Mouse (Mus musculus) forebrain, embryonic 11.5 days (tissue): ENCODE data around the gene Hnrnpl. TPM values are rescaled to one million over a fixed set of nuclear protein-coding genes. Genes with fewer than 3 reads are reported as not detected.

Experiments
- ATAC-seq: fragments of 200-750 bp; cut with Nextera tagmentation; replicated peaks from 2 replicates; pipeline ENCODE4 v1.8.0; 2017; ENCODE audit warnings: moderate TSS enrichment; ENCODE audit not compliant: low FRiP score
- DNase-seq: peaks from one replicate; pipeline ENCODE4 v3.0.0-alpha.2; 2017; ENCODE audit warnings: low spot score
- H3K27ac ChIP-seq: fragments of 300-500 bp; sonication (generic); 2 replicates; pipeline ENCODE4 v1.5.1; 2014; ENCODE audit warnings: low read depth, low read length
- H3K27me3 ChIP-seq: fragments of 300-500 bp; sonication (generic); 2 replicates; pipeline ENCODE4 v1.6.1; 2014; ENCODE audit warnings: mild to moderate bottlenecking, low read length, mixed read lengths; ENCODE audit not compliant: control insufficient read depth, insufficient read depth
- H3K36me3 ChIP-seq: fragments of 300-500 bp; sonication (generic); 2 replicates; pipeline ENCODE4 v1.6.1; 2014; ENCODE audit warnings: mild to moderate bottlenecking, low read length, moderate library complexity, mixed read lengths; ENCODE audit not compliant: control insufficient read depth, insufficient read depth
- H3K4me1 ChIP-seq: fragments of 300-500 bp; sonication (generic); replicated peaks from 2 replicates; pipeline ENCODE4 v1.6.1; 2014; ENCODE audit warnings: low read length, mixed read lengths; ENCODE audit not compliant: control insufficient read depth, insufficient read depth
- H3K4me2 ChIP-seq: fragments of 300-500 bp; sonication (generic); 2 replicates; pipeline ENCODE4 v1.6.1; 2014; ENCODE audit warnings: low read depth, mild to moderate bottlenecking, low read length, moderate library complexity, mixed read lengths; ENCODE audit not compliant: severe bottlenecking
- H3K4me3 ChIP-seq: fragments of 300-500 bp; sonication (generic); 2 replicates; pipeline ENCODE4 v1.5.1; 2014; ENCODE audit warnings: low read depth, low read length
- H3K9ac ChIP-seq: fragments of 300-500 bp; sonication (generic); 2 replicates; pipeline ENCODE4 v1.6.1; 2014; ENCODE audit warnings: low read length
- H3K9me3 ChIP-seq: fragments of 300-500 bp; sonication (generic); 2 replicates; pipeline ENCODE4 v1.6.1; 2016; ENCODE audit warnings: low read length, mixed read lengths; ENCODE audit not compliant: control insufficient read depth
- WGBS: fragments of 180-500 bp; shearing (Covaris S2); extraction: QIAGEN DNeasy Blood & Tissue Kit; methylation state at CpG from one replicate; pipeline ENCODE4 v1.1.7; 2014; 5-methylcytosine and 5-hydroxymethylcytosine counted together
- polyA plus RNA-seq: library from polyadenylated mRNA; unstranded; fragments of >200 nt; fragmentation: Nextera tagmentation; extraction: Ambion mirVana; gene quantifications from 2 replicates; pipeline ENCODE4 v1.2.1, GENCODE M21; 2014

Gene Hnrnpl
- polyA plus RNA-seq, 1 experiment from 2014 or later, result 382 TPM

GRCm38 (mm10) chr7:28818861-28819452 lies 10.6 kb downstream of the Hnrnpl start:
- WGBS, result 85% methylated on average over 4 of the region's 4 CpGs
- Histone ChIP-seq H3K27me3 (no peaks in the 10 kb centered on the region), H3K36me3 (peaks cover 68% of the 10 kb centered on the region), H3K4me1 (peaks cover 20% of the 10 kb centered on the region), H3K4me2 (no peak overlapping the region), H3K27ac (no peak overlapping the region), H3K4me3 (no peak overlapping the region), H3K9me3 (no peaks in the 10 kb centered on the region), H3K9ac (no peak overlapping the region)
- ATAC-seq (no peak), DNase-seq (no peak)

DNA sequence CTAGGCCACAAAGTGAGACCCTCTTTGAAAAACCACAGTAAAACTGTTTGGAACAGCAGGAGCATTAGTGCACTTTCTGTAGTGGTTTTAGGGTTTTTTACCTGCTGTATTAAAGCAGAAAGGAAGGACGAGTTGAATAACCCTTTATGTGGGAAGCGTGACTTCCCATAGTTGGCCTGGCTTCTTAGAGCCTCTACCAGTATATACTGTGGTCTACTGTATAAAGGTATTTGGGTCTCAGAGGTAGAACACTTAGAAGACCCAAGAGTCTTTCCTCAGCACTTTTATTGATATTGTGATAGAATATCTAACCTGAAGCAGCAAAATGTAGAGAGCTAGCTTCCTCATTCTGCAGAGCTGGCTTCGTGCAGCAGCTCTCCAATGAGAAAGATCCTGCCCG lies 11.2 kb downstream of the Hnrnpl start:
- Histone ChIP-seq H3K4me3 (no peak overlapping the region), H3K36me3 (peaks cover 63% of the 10 kb centered on the region), H3K4me2 (no peak overlapping the region), H3K27me3 (no peaks in the 10 kb centered on the region), H3K9ac (no peak overlapping the region), H3K9me3 (no peaks in the 10 kb centered on the region), H3K4me1 (peaks cover 19% of the 10 kb centered on the region), H3K27ac (peak overlapping the region; percentile 50; the same call in 1 of the 2 replicates)
- DNase-seq, result no peak
- no peak for ATAC-seq
- 91% methylated on average over 4 of the region's 4 CpGs for WGBS

GRCm38 (mm10) chr7:28820358-28821260 lies 12.3 kb downstream of the Hnrnpl start:
- 54% methylated on average over 12 of the region's 12 CpGs for WGBS
- Histone ChIP-seq H3K27ac (peak overlapping the region; percentile 51; the same call in 1 of the 2 replicates), H3K27me3 (no peaks in the 10 kb centered on the region), H3K4me3 (no peak overlapping the region), H3K4me2 (no peak overlapping the region), H3K4me1 (peaks cover 15% of the 10 kb centered on the region; the same call in 1 of the 2 replicates), H3K9me3 (no peaks in the 10 kb centered on the region), H3K9ac (no peak overlapping the region), H3K36me3 (peaks cover 53% of the 10 kb centered on the region)
- no peak for DNase-seq
- 0 out of 2 replicates have a peak, but pooled peaks have one; percentile 28 for ATAC-seq

DNA sequence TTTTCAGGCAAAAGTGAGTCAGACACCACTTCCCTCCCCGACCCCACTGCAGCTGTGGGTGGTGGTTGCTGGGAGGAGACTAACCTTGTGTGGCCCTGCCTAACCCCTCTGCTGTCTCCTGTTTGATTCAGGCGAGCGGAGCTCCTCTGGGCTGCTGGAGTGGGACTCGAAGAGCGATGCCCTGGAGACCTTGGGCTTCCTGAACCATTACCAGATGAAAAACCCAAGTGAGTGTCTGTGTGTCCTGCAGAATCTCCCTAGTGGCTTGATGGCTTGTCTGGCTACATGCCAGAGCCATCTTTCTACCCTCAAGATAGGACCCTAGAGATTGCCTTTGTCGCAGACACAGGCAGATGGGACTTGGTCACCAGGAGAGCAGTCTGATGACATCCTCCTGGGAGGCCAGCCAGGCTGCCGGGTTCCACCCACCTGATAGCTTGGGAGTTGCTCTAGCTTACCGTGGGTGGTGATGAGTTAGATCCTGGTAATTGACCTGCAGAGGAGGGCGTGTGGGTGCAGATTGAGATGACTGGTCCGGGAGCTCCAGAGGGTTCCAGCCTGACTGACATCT lies 13.0 kb downstream of the Hnrnpl start:
- no peak for ATAC-seq
- Histone ChIP-seq H3K4me3 (no peak overlapping the region), H3K36me3 (peaks cover 46% of the 10 kb centered on the region), H3K27me3 (no peaks in the 10 kb centered on the region), H3K4me2 (no peak overlapping the region), H3K9me3 (no peaks in the 10 kb centered on the region), H3K9ac (no peak overlapping the region), H3K27ac (no peak overlapping the region), H3K4me1 (peaks cover 16% of the 10 kb centered on the region; the same call in 1 of the 2 replicates)
- 85% methylated on average over 10 of the region's 10 CpGs for WGBS
- DNase-seq, result no peak

GRCm38 (mm10) chr7:28822556-28822955 lies 14.2 kb downstream of the Hnrnpl start:
- no peak for DNase-seq
- H3K36me3 ChIP-seq, result peaks cover 36% of the 10 kb centered on the region
- no peaks in the 10 kb centered on the region for H3K27me3 ChIP-seq
- peaks cover 16% of the 10 kb centered on the region; the same call in 1 of the 2 replicates for H3K4me1 ChIP-seq
- no peak for ATAC-seq
- no peaks in the 10 kb centered on the region for H3K9me3 ChIP-seq
- H3K9ac ChIP-seq, result no peak overlapping the region
- no peak overlapping the region for H3K4me2 ChIP-seq
- WGBS, result 81% methylated on average over 1 of the region's 1 CpGs
- no peak overlapping the region for H3K4me3 ChIP-seq
- no peak overlapping the region for H3K27ac ChIP-seq

DNA sequence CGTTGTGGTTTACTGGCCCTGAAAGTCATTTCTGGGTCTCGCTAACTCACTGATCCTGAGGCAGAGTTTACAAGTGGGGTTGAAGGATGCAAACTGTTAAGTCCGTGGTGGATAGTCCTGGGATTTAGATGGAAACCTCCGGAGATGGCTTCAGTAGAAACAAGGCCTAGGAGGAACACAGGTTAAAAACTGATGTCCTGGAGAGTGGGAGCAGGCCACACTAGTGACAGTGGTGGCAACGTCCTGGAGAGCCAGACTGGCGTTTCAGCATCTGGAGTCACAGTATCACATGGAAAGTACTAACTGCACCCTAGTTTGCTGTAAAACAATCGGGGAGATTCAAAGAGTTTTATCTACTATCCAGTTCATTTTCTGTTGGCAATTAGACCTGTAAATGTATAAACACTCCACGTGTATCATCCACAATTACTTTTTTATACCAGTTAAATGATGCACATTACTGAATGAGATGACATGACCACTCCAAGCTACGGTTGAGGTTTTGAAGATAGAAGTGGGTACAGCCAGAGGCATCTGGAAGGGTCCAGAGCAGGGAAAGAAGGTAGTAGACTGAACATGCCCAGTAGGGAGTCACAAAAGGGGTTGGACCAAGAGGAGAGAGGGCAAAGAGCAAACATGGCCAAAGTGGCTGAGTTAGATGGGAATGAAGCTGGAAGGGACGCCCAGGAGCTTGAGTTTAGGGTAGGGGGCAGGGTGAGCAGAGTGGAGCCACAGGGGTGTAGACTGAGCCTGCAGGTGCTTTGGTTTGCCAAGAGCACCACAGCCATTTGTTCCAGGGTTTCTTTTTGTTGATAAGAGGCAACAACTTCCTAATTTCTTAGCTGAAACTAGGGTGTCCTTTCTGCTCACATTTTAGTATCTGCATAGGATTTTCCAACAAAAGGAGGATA lies 14.9 kb downstream of the Hnrnpl start:
- Histone ChIP-seq H3K4me2 (no peak overlapping the region), H3K4me3 (no peak overlapping the region), H3K27ac (peak overlapping the region; percentile 18; the same call in 1 of the 2 replicates), H3K27me3 (no peaks in the 10 kb centered on the region), H3K9ac (no peak overlapping the region), H3K4me1 (peaks cover 16% of the 10 kb centered on the region; the same call in 1 of the 2 replicates), H3K9me3 (no peaks in the 10 kb centered on the region), H3K36me3 (peaks cover 31% of the 10 kb centered on the region)
- DNase-seq (no peak), ATAC-seq (no peak)
- 66% methylated on average over 10 of the region's 10 CpGs for WGBS

GRCm38 (mm10) chr7:28823932-28824331 lies 15.6 kb downstream of the Hnrnpl start:
- Histone ChIP-seq H3K36me3 (peaks cover 27% of the 10 kb centered on the region), H3K4me1 (peaks cover 12% of the 10 kb centered on the region; the same call in 1 of the 2 replicates), H3K4me2 (no peak overlapping the region), H3K27me3 (no peaks in the 10 kb centered on the region), H3K27ac (no peak overlapping the region), H3K9ac (no peak overlapping the region), H3K4me3 (no peak overlapping the region), H3K9me3 (no peaks in the 10 kb centered on the region)
- WGBS, result 78% methylated on average over 2 of the region's 2 CpGs
- no peak for DNase-seq
- no peak for ATAC-seq
